In the genomic region with DNA sequence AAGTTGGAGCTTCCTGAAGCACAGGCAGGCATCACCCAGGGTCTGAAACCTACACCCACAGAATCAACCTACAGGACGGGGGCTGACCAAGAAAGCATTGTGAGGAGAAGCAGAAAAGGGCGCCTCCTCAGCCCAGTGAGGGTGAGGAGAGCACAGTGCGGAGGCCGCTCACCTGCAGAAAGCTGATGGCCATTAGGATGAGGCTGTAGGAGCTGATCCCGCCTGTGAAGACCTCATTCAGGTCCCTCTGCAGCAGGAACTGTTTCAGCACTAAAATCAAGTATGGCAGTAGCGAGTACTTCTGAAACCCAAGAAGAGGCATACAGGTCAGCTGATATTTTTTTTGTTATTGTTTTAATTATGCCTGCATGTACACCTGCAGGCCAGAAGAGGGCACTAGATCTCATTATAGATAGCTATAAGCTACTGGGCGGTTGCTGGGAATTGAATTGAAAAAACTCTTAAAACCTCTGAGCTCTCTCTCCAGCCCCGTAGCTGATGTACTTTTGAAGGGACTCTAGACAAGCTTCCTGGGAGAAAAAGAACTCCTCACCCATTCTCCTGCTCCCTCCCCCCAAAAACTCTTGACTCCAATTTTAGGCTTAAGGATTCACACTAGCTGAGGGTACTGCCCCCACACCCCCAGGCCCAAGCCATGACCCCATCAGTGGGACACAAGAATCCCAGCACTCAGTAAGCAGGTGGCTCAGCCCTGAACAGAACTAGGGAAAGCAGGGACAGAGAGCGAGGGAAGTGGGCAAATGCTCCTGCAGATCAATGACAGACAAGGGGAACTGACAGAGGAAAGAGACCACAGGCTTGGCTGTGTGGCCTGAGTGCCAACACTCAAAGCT, we compare ENCODE assay signal across 8 mouse cellular contexts. TPM values are rescaled to one million over a fixed set of nuclear protein-coding genes. Genes with fewer than 3 reads are reported as not detected.
DNase-seq lines count a peak whose midpoint lies in the region; ATAC-seq lines count a peak whose summit lies in the region.

No protein-coding gene starts in this region.

- no peaks in the 10 kb centered on the region for H3K27me3 ChIP-seq in forebrain, embryonic 11.5 days (ENCODE audit: control insufficient read depth, insufficient read depth, low read length)
- no peaks in the 10 kb centered on the region for H3K27me3 ChIP-seq in forebrain, embryonic 10.5 days (ENCODE audit: poor library complexity, severe bottlenecking)

- no peak overlapping the region for H3K27ac ChIP-seq in forebrain, embryonic 11.5 days (ENCODE audit: low read depth, low read length)
- H3K27ac ChIP-seq in forebrain, embryonic 10.5 days, result no peak overlapping the region

- H3K4me1 ChIP-seq in forebrain, embryonic 11.5 days (replicated peaks; ENCODE audit: control insufficient read depth, insufficient read depth, low read length), result no peaks in the 10 kb centered on the region
- H3K4me1 ChIP-seq in forebrain, embryonic 10.5 days, result no peaks in the 10 kb centered on the region

- no peak overlapping the region for H3K4me3 ChIP-seq in forebrain, embryonic 11.5 days (ENCODE audit: low read depth, low read length)
- H3K4me3 ChIP-seq in forebrain, embryonic 10.5 days, result no peak overlapping the region

- H3K9ac ChIP-seq in forebrain, embryonic 11.5 days (ENCODE audit: low read length), result no peak overlapping the region

- H3K9me3 ChIP-seq in forebrain, embryonic 11.5 days (ENCODE audit: control insufficient read depth, low read length), result no peaks in the 10 kb centered on the region
- no peaks in the 10 kb centered on the region for H3K9me3 ChIP-seq in forebrain, embryonic 10.5 days

- no peak overlapping the region for H3K4me2 ChIP-seq in forebrain, embryonic 11.5 days (ENCODE audit: low read depth, low read length, severe bottlenecking)

- 69% methylated on average over 9 of the region's 9 CpGs for WGBS in forebrain, embryonic 11.5 days
- 70% methylated on average over 9 of the region's 9 CpGs for WGBS in forebrain, embryonic 10.5 days

- DNase-seq in forebrain, embryonic 11.5 days (ENCODE audit: low spot score), result no peak
- DNase-seq in forebrain, embryonic 10.5 days (ENCODE audit: extremely low spot score, low spot score), result no peak
- peak; percentile 59 for DNase-seq in 3T3-L1 (ENCODE audit: low read depth, low spot score)
- DNase-seq in induced T-regulatory cell, adult 2 months (ENCODE audit: low read depth), result peak; percentile 61
- DNase-seq in natural killer cell, adult 2 months (ENCODE audit: low spot score in 2 of 2), result peak; percentile 10 to 19
- no peak for DNase-seq in layer of hippocampus, adult 18-20 months (ENCODE audit: low spot score in 2 of 2)
- DNase-seq in left cerebral cortex, adult 18-20 months (ENCODE audit: low spot score in 2 of 2), result no peak

- H3K36me3 ChIP-seq in forebrain, embryonic 11.5 days (ENCODE audit: control insufficient read depth, insufficient read depth, low read length), result peaks cover 4% of the 10 kb centered on the region; the same call in 1 of the 2 replicates
- H3K36me3 ChIP-seq in forebrain, embryonic 10.5 days (replicated peaks), result peaks cover 86% of the 10 kb centered on the region

- peak; percentile 72 for ATAC-seq in forebrain, embryonic 11.5 days (replicated peaks; ENCODE audit: low FRiP score)
- peak; percentile 85 for ATAC-seq in activated CD4-positive, CD25-positive, alpha-beta regulatory T cell, adult 4 months

RNA-seq across cellular contexts. Expression of gene Nsun2, which starts 23.9 kb away (rescaled TPM):
- 133 and 135 TPM in 2 replicates for polyA plus RNA-seq in forebrain, embryonic 11.5 days (2014; fragmentation: Nextera tagmentation; extraction: Ambion mirVana)
- polyA plus RNA-seq in forebrain, embryonic 10.5 days (2016; fragmentation: Nextera tagmentation; extraction: Ambion mirVana), result 171 and 175 TPM in 2 replicates
- polyA plus RNA-seq in activated CD4-positive, CD25-positive, alpha-beta regulatory T cell, adult 4 months (2017; shearing (Covaris generic)), result 10 to 100 TPM; 35.8 to 36.9 TPM
- total RNA-seq in layer of hippocampus, adult 18-20 months (2021), result 10 to 100 TPM; 85.0 to 92.9 TPM
- 10 to 100 TPM; 85.3 to 88.4 TPM for total RNA-seq in left cerebral cortex, adult 18-20 months (2021)

RNA-seq across cellular contexts. Expression of gene Tent4a, which starts 24.8 kb away (rescaled TPM):
- 8.7 and 9.6 TPM in 2 replicates for polyA plus RNA-seq in forebrain, embryonic 11.5 days (2014; fragmentation: Nextera tagmentation; extraction: Ambion mirVana)
- polyA plus RNA-seq in forebrain, embryonic 10.5 days (2016; fragmentation: Nextera tagmentation; extraction: Ambion mirVana), result 4.1 and 4.9 TPM in 2 replicates
- 1 to 10 TPM; 4.4 to 4.5 TPM for polyA plus RNA-seq in activated CD4-positive, CD25-positive, alpha-beta regulatory T cell, adult 4 months (2017; shearing (Covaris generic))
- total RNA-seq in layer of hippocampus, adult 18-20 months (2021), result 10 to 100 TPM; 51.0 to 52.1 TPM
- 10 to 100 TPM; 49.1 to 50.5 TPM for total RNA-seq in left cerebral cortex, adult 18-20 months (2021)

Comparison
In these comparisons a context has a peak if more than half of its experiments do, and no peak if none do; other contexts are left out.
1. DNase-seq: peak in 3T3-L1 (single experiment), induced T-regulatory cell, adult 2 months (single experiment) and natural killer cell, adult 2 months (2 of 2); none in forebrain, embryonic 11.5 days (single experiment), forebrain, embryonic 10.5 days (single experiment), layer of hippocampus, adult 18-20 months (0 of 2) and left cerebral cortex, adult 18-20 months (0 of 2).